Mouse (Mus musculus): ENCODE measurements around the gene Ece1.
A peak's percentile ranks its signal among the peaks of the same experiment; 100 is the strongest.

Gene Ece1

DNA sequence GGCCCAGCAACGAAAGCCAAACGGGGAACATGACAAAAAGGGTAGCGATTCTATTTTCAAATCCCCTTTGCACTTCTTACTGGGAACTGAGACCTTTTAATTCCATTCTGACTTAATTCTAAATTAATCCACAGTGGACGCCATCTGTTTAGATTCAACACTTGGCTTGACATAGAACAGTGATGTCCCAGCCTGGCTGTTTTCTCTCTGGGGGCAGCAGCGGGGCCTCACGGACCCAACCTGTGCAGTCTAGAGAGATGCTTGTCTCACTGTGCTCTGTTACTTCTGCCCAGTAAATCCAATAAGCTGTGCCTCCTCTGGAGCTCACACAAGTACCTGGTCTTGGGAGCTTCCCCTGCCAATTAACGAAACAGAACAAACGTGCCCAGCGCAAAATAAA is 56.5 kb downstream of the Ece1 start:
- DNase-seq (ENCODE audit: low spot score): no peak

DNA sequence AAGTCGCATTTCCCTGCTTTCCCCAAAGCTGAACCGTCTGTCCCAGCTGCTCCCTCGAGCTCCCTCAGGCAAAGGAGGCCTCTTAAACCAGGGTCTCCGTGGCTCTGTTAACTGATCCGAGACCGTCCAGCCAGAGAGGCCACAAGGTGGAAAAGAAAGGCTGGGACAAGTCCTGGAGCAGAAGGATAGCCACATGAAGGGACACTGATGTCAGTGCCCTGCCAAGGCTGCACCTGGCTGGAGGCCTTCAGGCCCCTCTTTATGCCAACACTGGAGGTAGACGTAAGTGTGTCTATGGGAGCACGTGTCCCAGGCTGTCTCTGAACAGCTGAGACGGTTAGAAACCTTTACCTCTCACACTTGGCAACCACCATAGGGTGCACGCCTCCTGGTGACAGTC is 57.1 kb downstream of the Ece1 start:
- DNase-seq (ENCODE audit: low spot score): no peak

DNA sequence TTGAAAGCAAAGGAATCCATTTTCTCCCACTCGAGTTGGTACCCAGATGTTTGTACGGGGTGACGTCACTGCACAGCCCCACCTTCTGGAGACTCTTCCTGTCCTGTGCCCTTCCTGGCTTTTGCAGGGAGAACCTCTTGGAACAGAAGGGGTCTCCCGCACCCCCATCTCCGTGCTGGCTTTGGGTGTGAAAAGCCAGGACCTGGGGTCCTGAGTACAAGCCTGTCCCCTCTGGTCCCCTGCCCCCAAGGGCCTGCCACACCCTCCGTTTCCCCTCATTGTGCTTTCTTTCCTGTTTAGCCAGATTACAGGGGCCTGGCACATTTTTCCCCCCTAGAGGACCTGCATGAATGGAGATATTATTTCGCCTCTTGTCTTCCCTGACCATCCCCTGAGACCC is 58.0 kb downstream of the Ece1 start:
- DNase-seq (ENCODE audit: low spot score): no peak

DNA sequence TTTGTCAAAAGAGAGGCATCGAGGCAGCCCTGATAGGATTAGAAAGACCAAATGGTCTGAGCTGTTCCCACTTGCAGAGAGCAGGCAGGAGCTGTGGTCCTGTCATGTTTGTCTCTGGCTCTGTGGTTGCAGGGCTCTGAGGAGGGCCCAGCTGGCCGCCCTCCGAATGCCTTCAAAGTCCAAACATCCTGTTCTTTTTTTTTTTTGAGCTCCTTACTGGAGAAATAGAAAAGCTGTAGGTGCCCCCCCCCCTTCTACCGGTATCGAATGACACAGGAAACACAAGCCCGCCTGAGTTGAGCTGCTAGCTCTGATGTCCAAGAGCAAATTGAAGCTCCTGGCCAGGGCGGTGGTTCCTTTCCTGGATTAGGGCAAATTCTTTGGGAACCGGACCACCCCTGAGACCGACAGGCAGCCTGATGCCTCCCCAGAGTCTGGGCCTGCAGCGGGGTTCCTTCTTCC is 58.5 kb downstream of the Ece1 start:
- DNase-seq (ENCODE audit: low spot score): no peak

DNA sequence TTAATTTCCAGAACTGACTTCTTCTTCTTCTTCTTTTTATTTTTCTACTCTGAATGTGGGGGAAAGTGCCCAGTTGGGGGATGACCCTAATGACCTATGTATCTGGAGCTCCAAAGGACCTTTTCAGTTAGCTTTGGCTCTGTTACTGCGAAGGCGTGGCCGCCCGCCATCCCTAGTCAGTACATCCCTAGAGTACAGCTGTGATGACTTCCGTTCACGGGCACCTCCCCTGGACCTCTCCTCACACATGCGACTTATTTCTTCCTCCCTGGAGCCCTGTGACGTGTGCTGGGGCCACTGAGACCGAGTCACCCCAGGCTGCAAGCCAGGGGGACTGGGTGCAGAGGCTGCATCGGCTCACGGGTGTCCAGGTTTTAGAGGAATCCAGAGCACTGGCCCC is 59.5 kb downstream of the Ece1 start:
- no peak for DNase-seq (ENCODE audit: low spot score)

DNA sequence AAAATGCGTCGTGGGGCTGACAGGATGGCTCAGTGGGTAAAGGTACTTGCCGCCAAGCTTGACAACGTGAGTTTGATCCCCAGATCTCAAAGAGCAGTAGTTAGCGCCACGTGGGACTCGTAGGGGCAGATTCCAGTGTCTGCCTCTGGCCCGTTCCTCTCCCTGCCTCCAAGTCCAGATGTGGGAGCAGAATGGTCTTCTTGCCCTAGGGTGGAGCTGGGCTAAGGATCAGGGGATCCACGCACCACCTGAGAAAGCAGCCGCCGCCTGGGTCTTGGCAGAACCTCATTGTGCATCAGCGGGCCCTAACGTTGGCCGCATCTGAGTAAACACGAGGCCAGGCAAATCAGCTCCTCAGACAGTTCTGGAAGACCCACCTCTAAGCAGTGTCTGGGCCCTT is 61.0 kb downstream of the Ece1 start:
- DNase-seq (ENCODE audit: low spot score): no peak

DNA sequence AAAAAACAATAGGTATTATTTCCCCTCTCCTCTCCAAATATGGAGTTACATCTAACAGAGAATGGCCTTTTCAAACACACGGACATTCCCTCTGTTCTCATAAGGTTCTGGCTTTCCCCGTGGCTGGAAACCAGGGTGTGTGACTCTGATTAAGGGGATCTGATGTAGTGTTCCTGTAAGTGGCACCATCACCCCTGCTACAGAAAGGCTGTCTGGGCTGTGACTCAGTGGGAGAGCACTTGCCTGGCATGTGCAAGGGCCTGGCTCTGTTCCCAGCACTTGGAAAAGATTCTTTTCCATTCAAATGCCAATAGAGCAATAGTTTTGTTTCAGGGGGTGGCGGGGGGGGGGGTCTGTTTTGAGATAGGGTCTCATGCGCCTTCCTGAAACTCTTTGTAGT is 63.1 kb downstream of the Ece1 start:
- peak; percentile 53 for DNase-seq (ENCODE audit: low spot score)

DNA sequence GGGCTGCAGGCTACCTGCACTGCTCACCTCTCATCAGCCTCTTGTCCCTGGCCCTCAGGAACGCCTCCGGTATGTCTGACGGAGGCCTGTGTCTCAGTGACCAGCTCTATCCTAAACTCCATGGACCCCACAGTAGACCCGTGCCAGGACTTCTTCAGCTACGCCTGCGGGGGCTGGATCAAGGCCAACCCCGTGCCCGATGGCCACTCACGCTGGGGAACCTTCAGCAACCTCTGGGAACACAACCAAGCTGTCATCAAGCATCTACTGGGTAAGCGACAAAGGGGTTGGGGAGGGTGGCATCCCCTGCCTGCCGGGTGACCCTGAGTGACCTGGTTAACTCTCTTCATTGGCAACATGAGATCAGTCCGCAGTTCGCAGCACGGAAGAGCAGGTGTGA is 64.1 kb downstream of the Ece1 start:
- no peak for DNase-seq (ENCODE audit: low spot score)

DNA sequence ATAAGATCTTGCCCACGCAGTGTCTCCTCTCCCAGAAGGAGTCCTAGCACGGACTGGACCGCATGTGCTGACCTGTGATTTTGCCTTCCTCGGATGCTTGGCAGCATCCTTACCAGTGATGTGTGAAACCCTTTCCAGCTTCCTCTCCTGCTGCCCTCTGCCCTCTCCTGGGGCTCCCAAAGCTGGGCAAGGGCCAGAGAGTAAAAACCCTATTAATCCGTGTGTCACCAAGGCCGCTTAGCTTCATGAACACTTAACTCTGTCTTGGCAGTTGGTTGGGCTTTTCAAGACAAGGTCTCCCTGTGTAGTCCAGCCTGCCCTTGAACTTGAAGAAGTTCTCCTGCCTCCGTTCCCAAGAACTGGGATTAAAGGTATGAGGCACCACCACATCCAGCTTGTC is 65.1 kb downstream of the Ece1 start:
- DNase-seq (ENCODE audit: low spot score): peak; percentile 45

DNA sequence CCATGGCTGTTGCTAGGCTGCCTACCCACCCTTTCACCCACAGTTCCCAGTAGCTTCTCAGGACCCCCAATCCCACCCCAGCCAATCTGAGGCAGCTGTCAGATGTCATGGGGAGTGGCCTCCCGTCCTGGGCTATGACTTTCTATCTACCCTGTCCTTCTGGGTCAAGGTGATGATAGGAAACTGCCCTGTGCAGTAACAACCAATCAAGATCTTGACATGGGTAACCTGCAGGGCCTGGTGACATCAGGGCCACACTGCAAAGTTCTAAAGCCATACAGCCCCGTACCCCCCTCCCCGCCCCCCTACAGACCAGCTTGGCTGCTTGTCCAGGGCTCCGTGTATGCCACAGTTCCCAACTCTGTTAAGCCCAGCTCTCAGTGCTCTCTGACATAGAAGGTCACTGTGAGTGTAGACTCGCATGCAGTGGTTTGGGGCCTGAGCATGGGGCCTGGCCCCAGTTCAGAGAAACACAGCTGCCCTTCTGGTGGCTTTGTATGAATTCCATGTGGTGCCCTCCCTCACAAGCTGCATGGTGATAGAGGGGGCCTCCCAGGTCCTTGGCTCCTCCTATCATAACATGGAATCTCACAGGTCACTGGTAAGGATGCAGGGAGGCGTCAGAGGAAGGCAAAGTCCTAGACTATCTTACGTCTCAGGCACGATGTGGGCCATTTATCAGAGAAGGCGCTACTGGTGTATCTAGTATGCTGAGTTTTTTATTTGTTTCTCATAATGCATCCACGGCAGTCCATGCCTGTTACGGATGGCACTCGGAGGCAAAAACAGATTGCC is 65.9 kb downstream of the Ece1 start:
- DNase-seq (ENCODE audit: low spot score): no peak

DNA sequence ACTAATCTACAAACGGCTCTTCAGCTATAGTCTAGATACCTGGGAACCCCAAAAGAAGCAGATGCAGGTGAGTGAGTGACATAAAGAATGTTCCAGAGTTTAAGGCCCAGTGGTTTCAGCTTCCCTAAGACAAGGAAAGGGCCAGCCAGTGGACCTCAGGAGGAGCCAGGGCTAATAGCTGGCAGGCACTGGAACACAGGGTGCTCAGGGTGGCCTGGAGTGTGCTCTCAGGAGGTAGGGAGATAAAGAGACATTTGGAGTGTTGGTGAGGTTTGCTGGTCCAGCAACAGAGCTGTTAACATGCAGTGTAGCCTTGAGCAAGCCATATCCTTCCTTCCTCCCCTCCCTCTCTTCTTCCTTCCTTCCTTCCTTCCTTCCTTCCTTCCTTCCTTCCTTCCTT is 66.8 kb downstream of the Ece1 start:
- no peak for DNase-seq (ENCODE audit: low spot score)

DNA sequence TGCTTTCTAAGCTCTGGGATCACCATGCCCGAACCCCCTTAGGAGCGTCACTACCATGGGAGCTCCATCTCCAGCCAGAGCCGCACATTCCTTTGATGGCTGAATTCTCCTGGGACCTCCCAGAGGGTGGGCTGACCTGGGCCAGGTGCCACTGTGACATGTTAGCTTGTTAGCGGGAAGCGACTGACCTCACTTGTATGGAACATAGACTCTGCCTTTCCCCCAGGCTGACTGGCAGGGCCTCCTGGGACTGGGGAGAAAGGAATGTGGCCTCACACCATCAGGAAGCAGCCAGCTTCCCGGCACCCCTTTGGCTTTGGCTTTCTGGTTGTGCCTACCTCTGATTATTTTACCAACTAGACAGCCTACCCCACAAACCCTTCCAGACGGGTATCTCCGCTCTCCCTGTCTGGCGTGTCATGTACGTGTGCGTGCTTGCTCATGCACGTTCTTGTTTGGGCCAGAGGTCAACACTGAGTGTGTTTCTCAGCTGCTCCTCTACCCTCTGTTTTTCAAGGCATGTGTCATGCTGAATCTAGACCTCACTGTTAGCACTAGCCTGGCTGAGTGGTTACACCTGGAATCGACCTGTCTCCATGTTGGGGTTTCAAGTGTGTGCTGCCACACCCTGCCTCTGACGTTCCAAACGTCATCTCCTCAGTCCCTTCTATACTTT is 67.4 kb downstream of the Ece1 start:
- DNase-seq (ENCODE audit: low spot score): no peak

DNA sequence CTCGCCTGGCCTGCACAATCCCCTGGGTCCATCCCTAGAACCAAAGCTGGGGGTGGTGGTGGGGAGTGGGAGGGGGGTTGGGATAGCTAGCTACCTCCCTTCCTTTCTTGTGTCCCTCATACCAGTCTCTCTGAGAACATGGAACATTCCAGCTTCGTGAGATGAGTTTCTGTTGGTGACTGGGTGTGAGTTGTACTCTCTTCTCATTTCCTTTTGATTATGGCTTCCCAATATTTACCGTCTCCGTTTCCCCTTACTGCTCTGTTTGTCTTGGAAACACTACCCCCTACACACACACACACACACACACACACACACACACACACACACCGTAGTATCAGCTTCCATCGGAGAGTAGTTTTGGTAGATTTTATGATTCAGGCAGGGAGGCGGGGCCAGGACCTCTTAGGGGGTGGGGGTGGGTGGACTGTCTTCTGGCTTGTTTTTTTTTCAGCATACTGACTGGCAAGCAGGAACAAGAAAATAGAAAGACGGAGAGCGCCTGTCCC is 68.5 kb downstream of the Ece1 start:
- no peak for DNase-seq (ENCODE audit: low spot score)

DNA sequence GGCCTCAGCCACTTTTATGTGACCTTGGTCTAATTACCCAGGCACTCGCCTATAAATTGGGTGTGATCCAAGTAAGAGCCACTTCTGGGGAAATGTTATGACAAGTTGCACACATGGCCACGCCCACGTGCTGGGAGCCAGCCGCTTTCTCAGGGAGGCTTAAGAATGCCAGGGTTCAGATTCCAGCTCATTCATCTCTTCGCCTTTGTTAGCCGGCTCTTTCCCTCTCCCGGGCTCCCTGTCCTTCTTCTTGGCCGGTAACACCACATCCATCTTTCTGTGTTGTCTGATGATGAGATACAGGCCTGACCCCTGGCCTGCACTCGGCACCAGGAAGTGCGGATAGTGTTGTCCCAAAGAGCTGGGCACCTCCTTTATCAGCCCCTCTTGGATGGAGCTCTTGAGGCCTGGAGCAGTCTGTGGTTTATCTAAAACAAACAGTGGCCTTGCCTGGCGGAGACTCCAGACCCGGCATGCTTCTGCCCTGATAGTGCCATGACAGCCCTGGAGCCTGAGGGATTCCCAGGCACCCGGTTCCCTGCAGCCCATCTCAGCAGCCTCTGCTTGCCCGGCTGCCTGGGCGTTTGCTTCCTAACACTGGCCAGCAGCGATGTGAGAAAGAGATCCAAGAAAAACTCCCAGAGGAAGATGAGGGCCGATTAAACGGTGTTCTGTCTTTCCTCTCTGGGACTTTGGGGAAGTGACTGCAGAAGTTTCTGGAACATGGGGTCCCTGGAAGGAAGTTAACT is 69.1 kb downstream of the Ece1 start:
- peak; percentile 92 for DNase-seq (ENCODE audit: low spot score)

DNA sequence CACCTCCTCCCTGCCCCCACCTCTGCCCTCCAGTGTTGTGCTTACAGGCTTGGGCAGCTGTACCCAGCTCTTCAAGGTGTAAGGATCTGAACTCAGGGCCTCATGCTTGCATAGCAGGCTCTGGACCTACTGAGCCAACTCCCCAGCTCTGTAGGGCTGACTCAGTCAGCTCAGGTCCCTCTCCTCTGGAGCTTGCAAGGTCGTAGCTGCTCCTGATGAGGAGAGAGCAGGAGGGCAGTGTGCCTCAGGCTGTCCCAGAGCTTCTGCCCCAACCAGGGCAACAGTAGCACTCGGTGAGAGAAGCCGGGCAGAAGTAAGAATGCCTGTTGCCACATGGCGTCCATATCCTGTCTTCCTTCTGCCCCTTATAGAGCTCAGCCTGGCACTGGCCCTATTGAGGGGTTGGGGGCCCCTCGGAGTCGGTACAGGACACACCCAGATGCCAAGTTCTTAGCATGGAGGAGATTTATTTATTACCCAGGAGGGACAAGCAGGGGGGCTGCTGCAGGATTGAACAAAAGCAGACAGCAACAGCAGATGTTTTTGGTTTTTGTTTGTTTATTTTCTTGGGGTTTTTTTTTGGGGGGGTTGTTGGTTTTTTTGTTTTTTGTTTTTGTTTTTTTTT is 70.6 kb downstream of the Ece1 start:
- DNase-seq (ENCODE audit: low spot score): no peak

DNA sequence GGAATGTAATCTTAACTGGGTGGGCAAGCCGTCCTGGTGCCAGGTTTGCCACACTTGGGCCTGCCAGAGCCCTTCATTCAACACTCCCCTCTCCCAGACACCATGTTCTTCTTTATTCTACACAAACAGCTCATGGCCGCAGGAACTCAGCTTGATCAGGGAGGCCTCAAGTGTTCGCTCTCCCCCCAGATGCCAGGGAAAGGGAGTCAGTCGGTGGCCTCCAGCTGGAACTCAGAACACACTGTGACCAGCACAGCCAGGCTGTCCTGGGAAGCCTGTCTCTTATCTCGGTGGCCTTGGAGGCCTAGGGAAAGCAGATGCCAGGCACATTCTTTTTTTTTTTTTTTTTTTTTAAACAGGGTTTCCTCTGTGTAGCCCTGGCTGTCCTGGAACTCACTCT is 71.3 kb downstream of the Ece1 start:
- DNase-seq (ENCODE audit: low spot score): no peak

DNA sequence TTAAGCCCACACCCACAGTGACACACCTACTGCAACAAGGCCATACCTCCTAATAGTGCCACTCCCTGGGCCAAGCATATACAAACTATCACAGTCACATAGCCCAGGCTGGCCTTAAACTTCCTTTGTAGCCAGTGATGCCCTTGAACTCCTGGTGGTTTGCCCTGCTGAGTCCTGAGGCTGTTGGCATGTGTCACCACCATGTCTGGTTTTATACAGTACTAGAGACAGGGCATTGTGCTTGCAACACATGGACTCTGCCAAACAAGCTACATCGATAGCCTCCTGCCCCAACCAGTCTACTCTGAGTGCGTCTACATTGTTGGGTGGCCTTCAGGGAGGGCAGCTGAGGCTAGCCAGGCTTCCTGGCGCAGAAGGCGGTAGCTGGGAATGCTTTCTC is 74.1 kb downstream of the Ece1 start:
- no peak for DNase-seq (ENCODE audit: low spot score)

DNA sequence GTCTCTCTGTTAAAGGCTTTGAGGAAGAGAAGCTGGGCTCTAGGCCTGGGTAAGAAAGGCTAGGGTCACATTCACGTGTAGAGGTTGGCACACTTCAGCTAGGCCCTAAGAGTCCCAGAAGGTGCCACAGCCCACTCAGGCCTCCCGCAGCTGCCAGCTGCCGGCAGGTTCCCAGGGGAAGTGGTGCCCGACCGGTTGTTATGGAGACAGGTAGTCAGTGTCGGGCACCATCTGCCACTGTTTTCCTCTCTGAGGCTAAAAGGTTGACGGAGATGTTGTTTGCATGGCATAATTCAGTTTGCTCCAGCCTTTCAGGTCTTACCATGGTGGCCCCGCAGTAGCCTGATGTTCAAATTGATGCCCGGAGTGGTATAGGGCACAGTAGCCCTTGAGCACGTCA is 78.0 kb downstream of the Ece1 start:
- no peak for DNase-seq (ENCODE audit: low spot score)

DNA sequence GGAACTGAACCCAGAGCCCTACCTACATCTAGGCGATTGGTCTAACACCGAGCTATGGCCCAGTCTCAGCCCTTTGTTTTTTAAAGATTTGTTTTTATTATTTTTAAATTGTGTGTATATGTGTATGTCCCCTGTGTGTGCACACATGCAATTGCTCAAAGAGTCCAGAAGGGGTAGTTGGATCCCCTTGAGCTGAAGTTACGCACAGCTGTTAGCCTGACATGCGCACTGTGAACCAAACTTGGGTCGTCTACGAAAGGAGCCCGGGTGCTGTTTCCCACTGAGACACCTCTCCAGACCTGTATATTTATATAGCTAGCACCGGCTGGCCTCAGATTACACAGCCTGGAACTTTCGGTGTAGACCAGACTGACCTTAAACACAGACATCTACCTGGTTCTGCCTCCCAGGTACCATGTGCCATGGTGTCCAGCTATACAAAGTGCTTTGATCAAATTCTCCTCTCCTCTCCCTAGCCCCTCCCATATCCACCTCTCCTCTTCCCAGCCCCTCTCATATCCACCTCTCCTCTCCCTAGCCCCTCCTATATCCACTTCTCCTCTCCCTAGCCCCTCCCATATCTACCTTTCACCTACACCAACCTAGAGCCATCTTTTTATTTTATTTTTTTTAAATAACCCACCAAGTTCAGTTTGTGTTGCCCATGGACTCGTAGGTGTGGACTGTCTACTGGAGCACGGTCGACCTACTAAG is 79.3 kb downstream of the Ece1 start:
- no peak for DNase-seq (ENCODE audit: low spot score)

DNA sequence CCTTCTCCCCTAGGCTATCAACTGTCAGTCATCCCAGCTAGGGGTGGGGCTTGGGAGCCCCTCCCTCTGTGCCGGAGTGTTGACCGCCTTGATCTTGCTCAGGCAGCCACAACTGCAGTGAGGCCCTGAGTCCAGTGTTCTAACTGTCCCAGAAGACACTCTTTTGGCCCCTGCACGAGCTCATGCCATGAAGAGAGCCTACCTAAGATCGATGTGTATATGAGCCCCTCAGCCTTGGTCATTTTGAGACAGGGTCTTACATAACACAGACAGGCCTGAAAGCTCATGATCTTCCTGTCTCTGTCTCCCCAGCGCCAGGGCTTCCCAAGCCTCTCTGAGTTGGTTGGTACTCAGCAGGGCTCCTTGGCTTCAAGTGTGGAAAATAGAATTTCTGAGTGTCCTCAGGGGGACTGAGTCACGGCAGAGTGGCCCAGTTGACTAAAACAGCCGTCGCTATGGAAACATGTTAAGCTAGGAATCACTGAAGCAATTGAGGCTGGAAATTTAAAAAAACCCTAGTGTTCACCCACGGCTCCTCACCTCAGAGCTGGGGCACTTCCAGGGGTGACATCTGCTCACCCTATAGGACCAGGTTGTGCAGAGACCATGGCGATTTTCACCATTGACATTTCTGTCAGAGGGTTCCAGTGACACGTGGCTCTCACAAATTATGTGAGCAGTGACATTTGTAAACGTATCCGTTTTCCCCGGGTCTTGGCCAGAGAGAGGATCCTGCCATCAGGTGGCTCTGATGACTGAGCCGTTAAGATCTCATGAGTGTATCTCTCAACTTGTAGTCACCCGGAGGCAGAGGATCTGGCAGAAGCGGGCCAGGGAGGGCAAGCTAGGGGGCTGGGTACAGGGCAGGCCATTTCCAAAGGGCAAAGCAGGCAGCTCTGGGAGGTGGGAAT is 80.1 kb downstream of the Ece1 start:
- DNase-seq (ENCODE audit: low spot score): peak; percentile 59

All from adipocyte (in vitro differentiated cells).